Mouse (Mus musculus) thymus, postnatal 25 days (tissue): ENCODE measurements around the gene Hist1h2bj.

Source experiments
- DNase-seq: peaks from one replicate; pipeline ENCODE4 v3.0.0; 2022

The Hist1h2bj gene

DNA sequence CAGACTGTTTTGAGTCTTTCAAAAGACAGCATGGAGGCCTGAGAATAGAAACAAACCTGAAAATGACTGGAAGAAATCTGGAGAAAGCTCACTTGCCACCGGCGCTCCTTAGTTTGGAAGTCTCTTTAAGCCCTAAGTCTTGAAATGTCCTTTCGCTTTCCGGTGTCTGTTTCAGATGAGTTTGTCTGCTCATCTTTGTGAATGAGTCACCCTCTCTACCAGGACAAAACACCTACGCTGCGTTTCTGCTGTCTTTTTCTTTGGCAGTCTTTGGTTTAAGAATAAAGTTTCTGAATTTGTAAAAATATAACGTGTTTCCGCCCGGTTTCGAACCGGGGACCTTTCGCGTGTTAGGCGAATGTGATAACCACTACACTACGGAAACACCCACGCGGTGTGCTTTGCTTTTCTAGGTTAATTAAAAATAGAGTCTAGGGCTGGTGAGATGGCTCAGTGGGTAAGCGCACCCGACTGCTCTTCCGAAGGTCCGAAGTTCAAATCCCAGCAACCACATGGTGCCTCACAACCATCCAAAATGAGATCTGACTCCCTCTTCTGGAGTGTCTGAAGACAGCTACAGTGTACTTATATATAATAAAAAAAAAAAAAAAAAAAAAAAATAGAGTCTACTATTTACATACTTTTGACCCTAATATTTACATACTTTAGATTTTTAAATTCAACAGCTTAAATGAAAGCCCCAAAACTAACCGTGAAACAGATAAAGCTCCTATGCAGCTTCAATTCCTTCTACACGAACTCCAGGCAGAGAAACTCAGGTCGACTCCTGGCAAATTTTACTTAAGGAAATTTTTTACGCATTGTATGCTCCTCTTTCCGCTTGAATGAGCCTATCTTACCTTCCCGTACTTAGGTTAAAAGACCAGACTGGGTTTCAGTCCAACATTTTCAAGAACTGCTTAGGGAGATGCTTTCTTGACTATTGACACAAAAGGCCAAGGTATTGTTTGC lies 27.2 kb upstream of the Hist1h2bj start:
- peak; percentile 86 for DNase-seq

DNA sequence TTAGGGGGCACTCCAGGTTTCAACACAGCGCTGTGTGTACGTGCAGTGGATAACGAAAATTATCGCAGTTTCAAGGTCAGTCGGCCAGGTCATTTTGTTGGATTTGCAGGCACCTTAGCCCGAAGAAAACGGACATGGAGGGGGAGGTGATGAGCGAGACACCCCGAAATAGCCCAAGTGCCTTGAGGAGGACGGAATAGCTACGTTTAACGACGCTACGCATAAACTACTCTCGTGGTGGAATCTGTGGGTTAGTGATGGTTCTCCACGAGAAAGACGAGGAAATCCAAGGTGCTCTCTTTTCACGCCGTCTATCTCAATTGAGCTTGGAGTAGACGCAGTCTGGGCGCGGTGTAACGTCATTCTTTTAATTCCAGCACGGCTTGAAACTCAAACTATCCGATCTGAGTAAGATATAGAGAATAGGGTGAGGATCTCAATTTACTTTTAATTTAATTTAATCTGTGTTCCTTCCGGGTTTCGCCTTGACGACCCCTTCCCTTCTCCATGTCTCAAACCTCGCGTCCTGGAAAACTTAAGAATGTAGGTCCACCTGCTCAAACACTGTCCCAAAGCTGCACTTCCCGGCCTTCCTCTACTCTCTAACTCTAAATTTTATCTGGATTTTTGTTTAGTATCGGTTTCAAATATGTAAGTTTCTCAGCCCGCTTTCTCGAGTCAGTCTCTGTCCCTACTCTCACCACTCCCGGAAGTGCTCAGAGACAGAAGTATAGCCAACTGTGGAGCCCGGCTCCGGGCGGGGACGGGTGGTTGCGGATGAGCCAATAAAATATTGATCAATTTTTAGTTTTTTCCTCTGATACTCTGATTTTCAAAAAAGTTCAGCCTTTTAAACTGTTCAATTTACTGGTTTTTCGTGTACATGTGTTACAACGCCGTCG lies 22.8 kb upstream of the Hist1h2bj start:
- DNase-seq: peak; percentile 61

DNA sequence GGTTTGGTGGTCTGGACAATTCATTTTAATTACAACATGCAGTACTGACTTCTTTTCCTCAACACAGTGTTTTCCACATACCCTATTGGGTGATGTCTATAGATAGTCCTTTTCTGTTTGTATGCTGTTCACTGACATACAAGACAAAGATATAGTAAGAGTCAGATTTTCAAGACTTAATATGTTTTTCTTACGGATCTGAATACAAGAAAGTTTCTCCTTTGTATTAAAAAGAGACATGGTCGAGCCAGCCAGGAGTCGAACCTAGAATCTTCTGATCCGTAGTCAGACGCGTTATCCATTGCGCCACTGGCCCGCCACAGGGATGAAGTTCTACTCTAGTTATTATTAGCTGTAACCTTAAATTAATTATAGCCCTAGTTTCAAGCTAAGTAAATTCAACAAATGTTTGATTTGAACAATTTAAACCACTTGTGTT lies 22.1 kb upstream of the Hist1h2bj start:
- peak; percentile 51 for DNase-seq

DNA sequence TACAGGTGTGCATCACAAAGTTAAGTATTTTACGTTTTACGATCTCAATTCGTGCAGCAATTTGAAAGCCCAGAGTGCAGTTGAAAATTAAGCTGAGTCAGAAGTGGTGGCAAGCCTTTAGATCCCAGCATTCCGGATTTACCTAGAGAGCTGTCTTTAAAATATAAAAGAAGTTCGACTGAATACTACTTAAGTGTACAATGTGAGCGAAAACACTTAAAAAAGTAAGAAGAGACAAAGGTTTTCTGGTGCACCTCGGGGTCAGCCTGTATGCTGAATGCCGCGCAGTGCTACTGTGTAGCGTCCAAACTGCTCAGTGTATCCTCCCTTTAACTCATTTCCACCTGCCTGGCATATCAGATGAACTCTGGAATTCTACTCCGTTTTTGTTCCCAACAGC lies 21.4 kb upstream of the Hist1h2bj start:
- no peak for DNase-seq

DNA sequence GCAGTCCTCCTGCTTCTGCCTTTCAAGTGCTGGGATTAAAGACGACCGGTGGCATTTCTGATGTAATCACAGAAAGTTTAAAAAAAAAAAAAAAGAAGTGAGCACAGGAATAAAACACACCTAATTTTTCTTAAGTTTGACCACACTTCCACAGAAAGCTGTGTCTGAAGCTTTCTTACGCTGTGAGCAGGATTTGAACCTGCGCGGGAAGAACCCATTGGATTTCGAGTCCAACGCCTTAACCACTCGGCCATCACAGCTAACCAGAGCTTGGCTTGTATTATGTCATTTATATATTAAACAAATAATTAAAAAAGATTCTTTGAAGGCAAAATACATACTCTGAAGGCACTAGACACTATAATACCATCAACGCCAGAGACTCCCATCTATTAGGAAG lies 20.8 kb upstream of the Hist1h2bj start:
- DNase-seq: peak; percentile 80

DNA sequence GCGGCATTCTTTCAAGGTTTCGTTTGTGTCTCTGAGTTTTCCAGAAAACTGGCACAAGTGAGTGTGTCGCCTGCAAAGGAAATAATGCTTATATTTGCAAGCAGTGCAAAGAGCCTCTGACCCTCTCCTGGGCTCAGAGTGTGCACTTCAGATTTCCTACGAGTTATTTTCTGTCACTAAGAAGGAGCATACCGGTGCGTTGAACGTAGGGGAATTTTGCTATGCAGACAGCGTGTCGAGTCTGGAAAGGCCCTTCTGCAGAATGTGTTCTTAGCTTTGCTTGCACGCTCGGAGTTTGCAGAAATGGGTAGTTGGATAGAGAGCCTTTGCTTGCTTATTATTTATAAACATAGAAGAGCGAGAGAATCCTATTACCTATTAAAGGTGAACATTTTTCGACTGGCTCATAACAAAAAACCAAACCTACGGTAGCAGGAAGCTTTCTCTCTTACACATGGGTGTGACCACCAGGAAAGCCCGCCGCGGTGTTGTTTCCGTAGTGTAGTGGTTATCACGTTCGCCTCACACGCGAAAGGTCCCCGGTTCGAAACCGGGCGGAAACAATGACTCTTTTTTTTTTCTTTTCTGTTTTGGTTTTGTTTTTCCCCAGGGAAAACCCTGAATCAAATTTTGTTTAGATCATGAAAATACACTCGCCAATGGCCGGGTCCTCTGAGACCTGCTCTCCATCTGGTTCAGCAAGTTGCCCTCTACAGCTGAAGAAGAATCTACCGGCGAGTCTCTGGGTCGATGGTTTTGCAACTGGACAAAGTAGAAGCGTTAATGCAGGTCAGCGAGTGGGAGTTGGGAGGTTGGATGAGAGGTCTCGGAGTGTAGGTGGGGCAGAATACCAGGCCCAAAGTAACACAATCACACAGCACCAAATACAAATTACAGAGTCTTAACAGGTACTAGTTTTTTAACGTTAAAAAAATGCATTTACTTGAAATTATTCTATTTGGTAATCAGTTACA lies 16.7 kb upstream of the Hist1h2bj start:
- DNase-seq: peak; percentile 89

DNA sequence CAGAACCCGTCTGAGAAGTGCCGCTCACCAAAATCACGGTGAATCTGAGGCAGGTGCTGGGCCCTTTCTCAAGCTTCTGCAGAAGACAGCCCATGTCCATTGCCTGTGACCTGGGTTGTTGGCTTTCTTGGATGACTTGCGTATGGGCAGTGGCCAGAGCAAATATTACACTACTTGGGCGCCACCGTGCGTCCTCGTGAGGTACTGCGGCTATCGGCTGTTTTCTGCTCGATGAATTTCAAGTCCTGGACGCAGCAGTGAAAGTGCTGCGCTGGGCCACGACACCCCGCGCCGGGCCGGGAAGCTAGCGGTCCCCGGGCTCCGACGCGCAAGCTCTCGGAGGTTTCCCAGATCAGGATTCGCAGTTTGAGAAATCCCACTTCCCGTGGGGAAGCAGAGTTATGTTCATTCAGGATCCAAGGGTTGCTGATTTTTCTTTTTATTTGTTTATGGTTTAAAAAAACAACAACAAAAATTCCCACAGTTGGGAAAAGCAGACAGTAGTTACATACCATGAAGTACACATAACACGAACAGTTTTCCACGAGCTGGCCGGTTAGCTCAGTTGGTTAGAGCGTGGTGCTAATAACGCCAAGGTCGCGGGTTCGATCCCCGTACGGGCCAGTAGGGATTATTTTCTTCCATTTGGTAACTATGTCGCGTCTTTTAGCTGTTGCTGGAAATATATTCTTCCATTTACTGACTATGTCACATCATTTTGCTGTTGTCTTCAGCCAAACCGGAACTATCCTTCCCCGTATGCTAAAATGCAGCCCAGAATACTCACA lies 14.1 kb upstream of the Hist1h2bj start:
- DNase-seq: peak; percentile 92

DNA sequence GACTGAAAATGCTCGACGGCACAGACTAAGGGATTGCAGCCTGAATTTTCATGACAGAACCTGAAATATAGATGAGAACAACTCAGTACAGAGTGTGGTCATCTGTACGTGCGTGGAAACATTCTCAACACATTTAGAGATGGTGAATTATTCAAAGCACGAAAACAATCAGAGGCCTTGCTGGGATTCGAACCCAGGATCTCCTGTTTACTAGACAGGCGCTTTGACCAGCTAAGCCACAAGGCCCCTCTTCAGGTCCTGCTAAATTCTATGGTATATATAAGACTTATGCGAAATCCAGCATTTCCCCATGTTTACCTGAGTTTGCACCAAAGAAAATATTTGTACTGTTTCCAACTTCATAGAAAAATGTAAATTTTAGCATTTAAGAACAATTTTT lies 13.1 kb upstream of the Hist1h2bj start:
- no peak for DNase-seq

DNA sequence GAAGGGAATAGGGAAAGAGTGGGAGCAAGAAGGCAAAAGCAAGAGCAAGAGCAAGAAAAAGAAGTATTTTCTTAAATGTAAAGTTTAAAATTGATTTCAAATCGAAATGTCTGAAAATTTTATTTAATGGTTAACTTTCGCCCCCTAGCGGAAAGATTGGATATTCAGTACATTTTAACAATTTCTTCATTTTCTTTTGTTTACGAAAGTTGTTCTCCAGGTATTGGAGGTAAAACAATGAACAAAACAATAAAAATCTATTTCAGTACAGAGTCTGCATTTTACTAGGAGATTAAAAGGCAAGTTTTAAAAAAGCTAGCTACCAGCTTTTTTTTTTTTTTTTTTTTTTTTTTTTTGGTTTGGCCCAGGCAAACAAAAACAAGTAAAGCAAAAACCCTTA lies 12.5 kb upstream of the Hist1h2bj start:
- DNase-seq: no peak

DNA sequence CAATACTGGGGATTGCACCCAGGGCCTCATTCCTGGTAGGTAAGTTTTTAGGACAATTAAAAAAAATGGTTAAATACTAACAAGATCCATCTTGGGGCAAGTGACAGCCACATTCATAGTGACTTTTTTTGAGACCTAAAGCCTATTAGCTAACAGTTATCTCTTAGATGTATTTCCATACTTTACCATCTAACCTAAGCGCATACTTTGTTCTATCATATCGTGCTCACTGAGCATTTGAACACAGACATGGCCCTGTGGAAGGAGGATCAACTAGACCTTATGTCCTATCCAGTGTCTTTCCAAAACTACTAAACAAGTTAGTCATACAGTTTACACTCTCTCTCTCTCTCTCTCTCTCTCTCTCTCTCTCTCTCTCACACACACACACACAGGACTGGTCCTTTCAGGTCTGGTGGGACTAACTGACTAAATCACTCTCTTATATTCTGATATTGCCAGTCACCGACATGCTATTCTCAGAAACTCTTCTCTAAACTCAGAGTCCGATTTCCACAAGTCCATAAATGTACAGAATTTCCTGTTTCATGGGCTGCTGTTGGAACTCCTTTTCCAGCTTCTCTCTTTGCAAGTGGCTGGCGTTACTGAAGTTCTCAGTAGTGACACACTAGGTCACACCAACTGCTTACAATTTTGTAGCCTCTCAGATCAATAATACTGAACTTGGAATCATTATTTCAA lies 9.1 kb upstream of the Hist1h2bj start:
- no peak for DNase-seq

DNA sequence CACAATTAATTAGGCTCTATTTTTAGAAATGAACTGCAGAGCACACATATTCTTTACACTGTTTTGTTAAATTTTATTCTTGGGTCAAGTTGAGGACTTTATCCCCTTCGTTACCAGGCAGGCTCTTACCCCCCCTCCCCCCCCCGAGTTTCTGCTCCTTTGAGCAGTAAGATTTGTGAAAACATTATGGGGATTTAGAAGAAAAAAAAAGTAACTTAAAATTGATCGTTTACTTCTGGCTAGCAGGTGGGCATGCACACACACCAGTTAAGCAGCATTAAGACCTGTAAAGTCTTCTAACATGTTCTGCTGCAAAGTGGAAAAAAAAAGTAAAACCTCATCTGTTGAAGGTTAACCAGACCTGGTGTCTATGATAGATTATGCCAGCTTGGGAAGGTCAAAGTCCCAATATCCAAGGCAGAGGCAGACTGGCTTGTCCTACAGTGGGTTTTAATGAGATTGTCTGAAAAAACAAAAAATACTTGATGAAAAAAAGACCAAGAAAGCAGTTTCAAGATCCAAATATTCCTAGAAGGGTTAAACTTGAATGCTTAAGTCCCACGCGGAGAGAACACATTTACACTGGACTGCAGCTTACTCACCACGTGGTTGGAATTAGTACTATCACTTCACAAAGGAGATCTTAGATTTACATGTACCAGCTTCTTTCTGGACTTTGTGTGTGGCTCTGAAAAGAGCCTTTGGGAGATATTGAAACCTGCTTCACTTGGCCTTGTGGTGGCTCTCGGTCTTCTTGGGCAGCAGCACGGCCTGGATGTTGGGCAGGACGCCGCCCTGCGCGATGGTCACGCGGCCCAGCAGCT lies 8.4 kb upstream of the Hist1h2bj start:
- DNase-seq: no peak

DNA sequence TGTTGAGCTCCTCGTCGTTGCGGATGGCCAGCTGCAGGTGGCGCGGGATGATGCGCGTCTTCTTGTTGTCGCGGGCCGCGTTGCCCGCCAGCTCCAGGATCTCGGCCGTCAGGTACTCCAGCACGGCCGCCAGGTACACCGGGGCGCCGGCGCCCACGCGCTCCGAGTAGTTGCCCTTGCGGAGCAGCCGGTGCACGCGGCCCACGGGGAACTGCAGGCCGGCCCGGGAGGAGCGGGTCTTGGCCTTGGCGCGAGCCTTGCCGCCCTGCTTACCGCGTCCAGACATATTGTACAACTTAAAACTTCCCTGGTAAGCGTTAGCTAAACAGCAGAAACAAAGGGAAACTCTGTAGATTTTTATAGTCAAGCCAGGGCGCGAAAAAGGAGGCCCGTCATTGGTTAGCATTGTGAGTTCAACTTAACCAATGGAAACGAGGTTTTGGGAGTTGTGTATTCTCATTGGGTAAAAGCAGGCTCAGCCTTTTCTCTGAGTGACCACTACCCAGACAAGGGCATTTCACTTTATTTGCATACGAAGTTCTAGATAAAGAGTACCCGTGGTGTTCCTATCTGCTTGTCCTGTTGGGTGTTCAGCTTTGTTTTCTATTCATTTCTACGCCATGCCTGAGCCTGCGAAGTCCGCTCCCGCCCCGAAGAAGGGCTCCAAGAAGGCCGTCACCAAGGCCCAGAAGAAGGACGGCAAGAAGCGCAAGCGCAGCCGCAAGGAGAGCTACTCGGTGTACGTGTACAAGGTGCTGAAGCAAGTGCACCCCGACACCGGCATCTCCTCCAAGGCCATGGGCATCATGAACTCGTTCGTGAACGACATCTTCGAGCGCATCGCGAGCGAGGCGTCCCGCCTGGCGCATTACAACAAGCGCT lies 7.5 kb upstream of the Hist1h2bj start, which contains the start of the genes Hist1h2ah and Hist1h2bk:
Gene Hist1h2ah (minus strand): TSS at position 302 of the 882 bp plus-strand sequence.
Gene Hist1h2bk (plus strand): TSS at position 604 of the 882 bp plus-strand sequence.
- peak; percentile 86 for DNase-seq

DNA sequence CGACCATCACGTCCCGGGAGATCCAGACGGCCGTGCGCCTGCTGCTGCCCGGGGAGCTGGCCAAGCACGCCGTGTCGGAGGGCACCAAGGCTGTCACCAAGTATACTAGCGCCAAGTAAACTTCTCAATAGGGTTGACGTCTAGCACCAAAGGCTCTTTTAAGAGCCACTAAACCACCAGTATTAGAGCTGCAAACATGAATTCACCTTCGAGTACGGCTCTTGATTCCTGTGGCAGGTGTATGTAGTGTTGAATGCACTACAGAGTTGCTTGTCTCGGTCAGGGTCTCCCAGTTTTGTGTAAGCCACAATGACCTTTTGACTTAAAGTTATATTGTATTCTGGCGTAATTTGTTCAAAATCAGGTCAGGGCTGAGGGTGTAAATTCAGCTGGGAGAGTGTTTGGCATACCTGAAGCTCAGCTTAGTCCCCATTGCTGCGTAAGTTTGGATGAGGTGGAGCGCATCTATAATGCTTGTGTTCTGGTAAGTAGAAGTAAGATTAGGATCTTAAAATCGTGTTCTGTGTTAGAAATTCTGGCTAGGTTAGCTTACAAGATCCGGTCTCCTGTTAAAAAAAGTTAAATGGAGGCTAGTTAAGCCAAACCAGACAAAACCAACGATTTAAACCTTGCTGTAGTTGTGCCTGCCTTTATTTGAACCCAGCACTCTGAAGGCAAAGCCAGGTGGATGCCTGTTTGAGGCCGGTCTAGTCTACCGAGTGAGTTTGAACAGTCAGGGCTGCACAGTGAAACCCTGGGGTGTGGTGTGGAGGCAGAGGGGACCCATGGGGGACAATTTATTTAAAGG lies 6.7 kb upstream of the Hist1h2bj start:
- DNase-seq: peak; percentile 41

DNA sequence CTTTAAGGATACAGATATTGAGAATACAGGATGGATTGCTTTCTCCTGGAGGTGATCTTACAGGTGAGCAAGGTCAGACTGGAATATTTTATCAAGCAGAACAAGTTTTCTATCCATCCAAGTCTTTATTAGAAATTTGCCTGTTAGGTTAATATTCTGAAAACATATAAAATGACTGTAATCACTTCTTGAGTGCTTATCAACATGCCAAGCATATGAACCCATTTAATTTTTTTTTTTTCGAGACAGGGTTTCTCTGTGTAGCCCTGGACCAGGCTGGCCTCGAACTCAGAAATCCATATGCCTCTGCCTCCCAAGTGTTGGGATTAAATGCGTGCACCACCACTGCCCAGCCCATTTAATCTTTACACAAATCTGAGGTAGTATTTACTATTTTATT lies 6.0 kb upstream of the Hist1h2bj start:
- DNase-seq: no peak

DNA sequence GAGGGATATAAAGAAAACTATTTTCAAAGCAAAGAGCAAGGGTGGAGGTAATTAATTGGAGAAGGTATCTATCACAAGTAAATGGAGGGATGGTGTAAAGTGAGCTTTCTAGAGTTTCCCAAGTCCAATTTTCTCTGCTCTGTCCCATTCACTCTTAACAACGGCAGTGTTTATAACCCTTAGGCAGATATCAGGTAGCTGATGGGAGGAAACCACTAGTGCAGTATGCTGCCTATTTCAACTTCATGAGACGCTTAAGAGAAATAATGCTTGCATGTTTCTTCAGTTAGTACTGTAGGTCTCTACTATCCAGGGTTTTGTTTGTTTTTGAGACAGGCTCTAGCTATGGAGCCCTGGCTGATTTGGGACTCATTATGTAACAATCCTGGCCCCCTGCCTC lies 5.6 kb upstream of the Hist1h2bj start:
- no peak for DNase-seq

DNA sequence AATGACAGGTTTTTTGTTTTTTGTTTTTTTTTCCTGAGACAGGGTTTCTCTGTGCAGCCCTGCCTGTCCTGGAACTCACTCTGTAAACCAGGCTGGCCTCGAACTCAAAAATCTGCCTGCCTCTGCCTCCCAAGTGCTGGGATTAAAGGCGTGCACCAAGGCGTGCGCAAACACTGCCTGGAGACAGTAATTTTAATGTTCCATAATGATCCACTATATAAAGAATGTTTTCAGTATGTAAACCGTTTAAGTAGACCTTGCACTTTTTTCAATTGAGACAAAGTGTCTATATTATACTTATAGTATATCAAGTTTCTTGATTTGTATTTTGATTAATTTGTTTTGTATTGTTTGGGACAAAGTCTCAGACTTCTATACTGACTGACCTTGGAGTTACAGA lies 3.6 kb upstream of the Hist1h2bj start:
- no peak for DNase-seq

DNA sequence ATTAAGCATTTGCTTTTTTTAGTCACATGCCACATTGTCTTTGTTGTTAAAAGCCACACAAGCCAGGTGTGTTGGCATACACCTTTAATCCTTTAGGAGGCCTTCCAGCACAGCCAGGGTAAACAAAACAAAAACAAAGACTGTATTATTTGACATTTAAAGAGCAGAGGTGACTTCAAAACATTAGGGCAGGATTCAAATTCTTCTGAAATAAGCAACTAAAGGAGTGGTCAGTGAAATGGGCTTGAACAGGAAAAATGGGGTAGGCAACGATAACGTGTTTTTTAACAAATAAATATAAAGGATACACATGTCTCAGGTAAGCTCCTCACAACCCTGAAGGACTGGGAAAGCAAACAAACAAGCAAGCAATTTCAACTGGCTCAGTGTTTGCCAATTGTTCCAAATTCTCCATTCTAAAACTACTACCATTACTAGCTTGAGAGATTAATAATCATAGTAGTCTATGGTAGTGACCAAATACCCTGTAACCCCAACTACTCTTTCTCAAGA lies 3.0 kb upstream of the Hist1h2bj start:
- no peak for DNase-seq
